Mouse (Mus musculus) kidney, embryonic 15.5 days (tissue): ENCODE data around the gene Zbtb20. TPM values are rescaled to one million over a fixed set of nuclear protein-coding genes. Genes with fewer than 3 reads are reported as not detected.
A peak's percentile ranks its signal among the peaks of the same experiment; 100 is the strongest.

Experiments used
- ATAC-seq: fragments of 200-750 bp; cut with Nextera tagmentation; replicated peaks from 2 replicates; pipeline ENCODE4 v1.8.0; 2017; ENCODE audit warnings: moderate TSS enrichment; ENCODE audit not compliant: low FRiP score
- H3K27ac ChIP-seq: fragments of 300-500 bp; sonication (generic); 2 replicates; pipeline ENCODE4 v1.5.1; 2015; ENCODE audit warnings: mild to moderate bottlenecking, inconsistent platforms
- H3K27me3 ChIP-seq: fragments of 300-500 bp; sonication (generic); 2 replicates; pipeline ENCODE4 v1.6.1; 2015; ENCODE audit warnings: inconsistent platforms
- H3K36me3 ChIP-seq: fragments of 300-500 bp; sonication (generic); 2 replicates; pipeline ENCODE4 v1.6.1; 2015; ENCODE audit warnings: inconsistent platforms
- H3K4me1 ChIP-seq: fragments of 300-500 bp; sonication (generic); 2 replicates; pipeline ENCODE4 v1.6.1; 2015; ENCODE audit warnings: inconsistent platforms
- H3K4me2 ChIP-seq: fragments of 300-500 bp; sonication (generic); 2 replicates; pipeline ENCODE4 v1.6.1; 2015; ENCODE audit warnings: moderate library complexity, mild to moderate bottlenecking, inconsistent platforms
- H3K4me3 ChIP-seq: fragments of 300-500 bp; sonication (generic); replicated peaks from 2 replicates; pipeline ENCODE4 v1.5.1; 2015; ENCODE audit warnings: mild to moderate bottlenecking, inconsistent platforms
- H3K9ac ChIP-seq: fragments of 300-500 bp; sonication (generic); 2 replicates; pipeline ENCODE4 v1.6.1; 2015; ENCODE audit warnings: mild to moderate bottlenecking, inconsistent platforms
- H3K9me3 ChIP-seq: fragments of 300-500 bp; sonication (generic); replicated peaks from 2 replicates; pipeline ENCODE4 v1.6.1; 2016; ENCODE audit warnings: inconsistent platforms
- WGBS: fragments of 180-500 bp; shearing (Covaris S2); methylation state at CpG from one replicate; pipeline ENCODE4 v1.1.7; 2015; ENCODE audit warnings: mixed read lengths; 5-methylcytosine and 5-hydroxymethylcytosine counted together
- polyA plus RNA-seq: library from polyadenylated mRNA; unstranded; fragments of >200 nt; fragmentation: Nextera tagmentation; extraction: Ambion mirVana; gene quantifications from 2 replicates; pipeline ENCODE4 v1.2.1, GENCODE M21; 2015

Zbtb20 gene
- polyA plus RNA-seq, 1 experiment from 2014 or later = 41.2 TPM

DNA sequence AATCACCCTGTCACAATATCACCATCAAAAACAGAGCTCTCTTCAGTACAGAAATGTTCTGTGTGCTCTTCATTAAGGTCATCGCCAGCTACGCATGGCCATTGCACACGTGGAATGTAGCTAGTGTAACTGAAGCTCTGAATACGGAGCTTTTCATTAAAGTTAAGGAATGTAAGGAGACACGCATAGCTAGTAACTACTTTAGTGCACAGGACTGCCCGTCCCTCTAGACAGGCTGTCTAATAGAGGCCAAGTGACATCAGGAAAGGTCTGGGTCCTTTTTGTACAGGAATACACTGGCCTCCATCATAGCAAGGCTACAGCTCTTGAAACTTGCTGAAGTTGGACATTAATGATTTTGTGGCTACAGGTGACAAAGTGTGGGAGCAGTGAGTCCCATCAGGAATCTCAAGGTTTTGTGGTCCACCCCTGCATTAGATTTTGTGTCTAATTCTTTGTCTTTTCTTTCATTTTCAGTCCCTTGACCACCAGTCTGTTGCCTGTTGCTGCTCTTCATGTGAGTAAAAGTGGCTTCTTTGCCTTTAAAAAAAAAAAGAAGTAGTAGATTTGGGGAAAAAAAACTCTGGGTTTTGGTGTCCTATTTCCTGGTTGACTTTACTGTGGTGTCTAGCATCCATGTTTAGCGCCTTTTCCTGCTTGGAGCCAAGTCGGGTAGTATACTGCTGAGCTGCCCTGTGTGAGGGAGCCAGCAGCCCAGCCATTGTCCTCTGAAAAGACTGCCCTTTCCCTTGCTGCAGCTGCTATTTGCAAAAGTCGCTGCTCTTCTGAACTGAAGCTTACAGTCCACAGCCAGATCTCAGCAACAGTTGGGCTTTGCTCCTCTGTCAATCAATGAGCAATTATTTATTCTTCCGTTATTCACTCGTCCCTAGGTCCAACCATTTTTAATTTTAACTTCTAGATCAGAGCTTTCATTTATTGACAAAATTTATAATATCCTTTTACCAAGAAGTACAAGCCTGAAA lies 587.1 kb downstream of the Zbtb20 start:
- Histone ChIP-seq H3K27me3 (no peaks in the 10 kb centered on the region), H3K4me1 (peaks cover 34% of the 10 kb centered on the region), H3K27ac (peak overlapping the region; percentile 71), H3K36me3 (no peaks in the 10 kb centered on the region), H3K4me2 (peak overlapping the region; percentile 12; the same call in 1 of the 2 replicates), H3K4me3 (no peak overlapping the region), H3K9ac (no peak overlapping the region), H3K9me3 (no peaks in the 10 kb centered on the region)
- 32% methylated on average over 11 of the region's 11 CpGs for WGBS
- peak; percentile 80 for ATAC-seq

GRCm38 (mm10) chr16:43463684-43464475 lies 588.2 kb downstream of the Zbtb20 start:
- Histone ChIP-seq H3K27me3 (no peaks in the 10 kb centered on the region), H3K4me2 (no peak overlapping the region), H3K27ac (no peak overlapping the region), H3K9ac (no peak overlapping the region), H3K9me3 (no peaks in the 10 kb centered on the region), H3K4me3 (no peak overlapping the region), H3K36me3 (no peaks in the 10 kb centered on the region), H3K4me1 (peaks cover 34% of the 10 kb centered on the region)
- 66% methylated on average over 13 of the region's 13 CpGs for WGBS
- 0 out of 2 replicates have a peak, but pooled peaks have one; percentile 11 for ATAC-seq

GRCm38 (mm10) chr16:43464476-43465080 lies 588.9 kb downstream of the Zbtb20 start:
- no peaks in the 10 kb centered on the region for H3K36me3 ChIP-seq
- no peak for ATAC-seq
- peaks cover 34% of the 10 kb centered on the region for H3K4me1 ChIP-seq
- no peak overlapping the region for H3K27ac ChIP-seq
- 61% methylated on average over 10 of the region's 10 CpGs for WGBS
- no peaks in the 10 kb centered on the region for H3K9me3 ChIP-seq
- no peak overlapping the region for H3K4me3 ChIP-seq
- H3K9ac ChIP-seq = no peak overlapping the region
- no peaks in the 10 kb centered on the region for H3K27me3 ChIP-seq
- no peak overlapping the region for H3K4me2 ChIP-seq

DNA sequence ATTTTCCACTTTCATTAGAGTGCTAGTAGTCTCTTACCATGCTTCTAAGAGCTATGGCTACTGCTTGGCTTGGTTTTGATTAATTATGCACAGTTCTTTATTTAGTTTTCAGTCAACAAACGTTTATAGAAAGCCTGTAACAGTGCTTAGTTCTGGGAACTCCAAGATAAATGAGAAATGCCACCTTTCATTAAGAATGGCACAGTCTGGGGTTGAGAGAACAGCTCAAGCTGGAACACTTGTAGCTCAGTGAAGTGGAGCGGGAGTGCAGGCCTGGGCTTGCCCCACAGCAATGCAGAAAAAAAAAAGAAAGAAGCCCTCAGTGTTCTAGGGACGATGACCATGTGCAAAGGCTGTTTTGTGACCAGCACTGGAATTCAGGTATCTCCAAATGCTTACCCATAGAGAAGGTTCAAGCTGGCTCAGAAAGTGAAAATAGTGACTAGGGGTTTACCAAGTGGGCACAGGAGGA lies 589.7 kb downstream of the Zbtb20 start:
- Histone ChIP-seq H3K9me3 (no peaks in the 10 kb centered on the region), H3K4me2 (no peak overlapping the region), H3K27ac (0 out of 2 replicates have a peak overlapping the region, but pooled peaks have one; percentile 6), H3K27me3 (no peaks in the 10 kb centered on the region), H3K4me3 (no peak overlapping the region), H3K9ac (no peak overlapping the region), H3K36me3 (no peaks in the 10 kb centered on the region), H3K4me1 (peaks cover 34% of the 10 kb centered on the region)
- WGBS = 61% methylated on average over 3 of the region's 3 CpGs
- ATAC-seq = no peak

GRCm38 (mm10) chr16:43465921-43466748 lies 590.5 kb downstream of the Zbtb20 start:
- H3K27me3 ChIP-seq = no peaks in the 10 kb centered on the region

GRCm38 (mm10) chr16:43466749-43467065 lies 591.0 kb downstream of the Zbtb20 start:
- no peak overlapping the region for H3K27ac ChIP-seq
- H3K36me3 ChIP-seq = no peaks in the 10 kb centered on the region
- H3K4me2 ChIP-seq = no peak overlapping the region
- no peak for ATAC-seq
- H3K4me1 ChIP-seq = peaks cover 34% of the 10 kb centered on the region
- H3K9ac ChIP-seq = no peak overlapping the region
- no peaks in the 10 kb centered on the region for H3K9me3 ChIP-seq
- H3K27me3 ChIP-seq = no peaks in the 10 kb centered on the region
- 80% methylated on average over 2 of the region's 2 CpGs for WGBS
- H3K4me3 ChIP-seq = no peak overlapping the region

More at GRCm38 (mm10) chr16:43465921-43466748, 590.5 kb downstream of the Zbtb20 start:
- Histone ChIP-seq H3K9ac (no peak overlapping the region), H3K9me3 (no peaks in the 10 kb centered on the region), H3K36me3 (no peaks in the 10 kb centered on the region), H3K4me2 (no peak overlapping the region), H3K27ac (no peak overlapping the region), H3K4me3 (no peak overlapping the region), H3K4me1 (peaks cover 34% of the 10 kb centered on the region)
- 90% methylated on average over 9 of the region's 9 CpGs for WGBS
- no peak for ATAC-seq

DNA sequence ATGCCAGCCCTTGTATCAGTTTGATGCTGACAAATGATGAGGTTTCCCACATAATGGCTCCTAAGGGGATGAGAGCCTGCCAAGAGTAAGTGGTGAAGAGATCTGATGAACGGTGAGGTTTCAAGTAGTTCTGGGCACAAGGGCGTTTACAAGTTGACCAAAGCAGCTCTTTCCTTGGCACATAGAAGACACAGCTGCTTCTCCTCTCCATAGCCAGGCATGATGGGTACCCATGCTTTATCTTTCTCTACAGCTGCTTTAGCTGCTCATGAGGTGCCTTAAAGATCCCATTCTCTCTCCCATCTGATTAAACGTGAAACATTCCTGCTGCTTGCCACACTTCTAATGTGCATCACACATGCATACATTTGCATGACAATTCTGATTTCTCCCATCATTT lies 595.4 kb downstream of the Zbtb20 start:
- Histone ChIP-seq H3K27me3 (no peaks in the 10 kb centered on the region), H3K9me3 (no peaks in the 10 kb centered on the region), H3K36me3 (no peaks in the 10 kb centered on the region), H3K4me1 (no peaks in the 10 kb centered on the region), H3K9ac (no peak overlapping the region), H3K27ac (no peak overlapping the region), H3K4me2 (no peak overlapping the region), H3K4me3 (no peak overlapping the region)
- ATAC-seq = no peak
- WGBS = 89% methylated on average over 3 of the region's 3 CpGs

DNA sequence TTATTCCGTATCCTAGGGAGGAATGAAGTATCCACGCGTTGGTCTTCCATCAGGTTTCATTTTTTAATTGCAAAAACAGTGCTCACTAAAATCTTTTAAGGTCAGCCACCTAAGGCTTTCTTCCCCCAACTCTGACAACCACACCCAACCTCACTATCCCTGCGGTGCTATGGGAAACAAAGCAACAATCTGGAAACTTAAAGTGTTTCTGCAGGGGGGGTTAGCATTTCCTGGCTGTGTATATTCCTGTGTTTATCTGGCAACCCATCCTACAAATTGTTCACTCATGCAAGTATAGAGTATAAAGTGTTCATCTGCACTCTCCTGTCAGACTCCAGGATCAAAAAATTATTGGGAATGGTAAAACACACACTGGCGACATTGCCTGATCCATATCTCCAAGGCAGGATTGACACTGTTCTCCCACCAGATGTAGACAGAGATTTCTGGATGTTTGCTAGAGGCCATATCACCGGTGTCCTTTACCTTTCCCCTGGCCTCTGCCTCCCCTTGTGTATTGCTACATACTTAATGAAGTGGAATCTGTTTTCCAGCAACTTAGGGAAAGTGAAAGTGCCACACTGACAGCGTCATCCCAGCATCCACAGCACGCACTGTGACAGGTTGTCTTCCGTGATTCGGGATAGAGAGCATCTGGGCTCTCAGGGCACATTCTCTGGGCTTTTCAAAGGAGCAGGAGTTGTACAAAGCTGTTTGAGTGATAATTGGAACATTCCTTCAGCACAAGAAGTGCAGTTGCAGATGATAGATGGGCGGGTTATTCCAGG lies 599.5 kb downstream of the Zbtb20 start:
- 87% methylated on average over 11 of the region's 11 CpGs for WGBS
- no peaks in the 10 kb centered on the region for H3K4me1 ChIP-seq
- H3K9ac ChIP-seq = no peak overlapping the region
- no peaks in the 10 kb centered on the region for H3K27me3 ChIP-seq
- ATAC-seq = no peak
- no peak overlapping the region for H3K4me2 ChIP-seq
- no peak overlapping the region for H3K27ac ChIP-seq
- H3K9me3 ChIP-seq = no peaks in the 10 kb centered on the region
- H3K36me3 ChIP-seq = no peaks in the 10 kb centered on the region
- H3K4me3 ChIP-seq = no peak overlapping the region

GRCm38 (mm10) chr16:43476921-43477320 lies 601.2 kb downstream of the Zbtb20 start:
- 87% methylated on average over 3 of the region's 3 CpGs for WGBS
- H3K27me3 ChIP-seq = no peaks in the 10 kb centered on the region
- no peak overlapping the region for H3K27ac ChIP-seq

DNA sequence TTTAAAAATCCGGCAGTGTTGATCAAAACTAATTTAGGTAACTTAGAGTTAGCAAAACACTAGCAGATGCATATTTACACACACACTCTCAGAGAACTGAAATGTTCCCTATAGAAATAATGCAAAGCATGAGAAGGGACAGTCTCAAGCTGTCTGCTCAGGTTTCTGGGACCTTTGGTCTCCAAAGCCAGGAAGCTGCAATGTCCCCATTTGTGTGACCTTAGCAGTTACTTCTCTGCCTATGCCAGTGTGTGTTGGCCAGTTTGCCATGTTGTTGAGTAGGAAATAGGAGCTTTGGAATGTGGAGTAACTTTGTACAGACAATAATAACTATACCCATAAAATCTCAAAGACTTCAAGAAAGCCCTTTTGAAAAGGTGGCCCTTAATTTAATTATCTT lies 602.7 kb downstream of the Zbtb20 start:
- Histone ChIP-seq H3K9ac (no peak overlapping the region), H3K36me3 (no peaks in the 10 kb centered on the region), H3K4me3 (no peak overlapping the region), H3K27me3 (no peaks in the 10 kb centered on the region), H3K4me1 (no peaks in the 10 kb centered on the region), H3K27ac (no peak overlapping the region), H3K9me3 (no peaks in the 10 kb centered on the region), H3K4me2 (no peak overlapping the region)
- 82% methylated on average over 1 of the region's 1 CpGs for WGBS
- ATAC-seq = no peak

More at GRCm38 (mm10) chr16:43476921-43477320, 601.2 kb downstream of the Zbtb20 start:
- Histone ChIP-seq H3K4me2 (no peak overlapping the region), H3K4me3 (no peak overlapping the region), H3K36me3 (no peaks in the 10 kb centered on the region), H3K9ac (no peak overlapping the region), H3K4me1 (no peaks in the 10 kb centered on the region), H3K9me3 (no peaks in the 10 kb centered on the region)
- no peak for ATAC-seq
